Mouse (Mus musculus) mouse trophoblast stem cell (cell line): ENCODE results near the gene Arpc3.

Experiments used
- in situ Hi-C, 2 experiments: fragments of 300-500 bp; cut with MseI, MboI; formaldehyde crosslinking; loops; 2 replicates in 1 of 2; 3 replicates in 1 of 2; pipeline ENCODE4 v1.15.1; 2025

The Arpc3 gene

GRCm38 (mm10) chr5:122391786-122392180 is at the start of gene Arpc3:
TSS of gene Arpc3 (plus strand) at chr5:122391878.
- in situ Hi-C loops: no loop called here

DNA sequence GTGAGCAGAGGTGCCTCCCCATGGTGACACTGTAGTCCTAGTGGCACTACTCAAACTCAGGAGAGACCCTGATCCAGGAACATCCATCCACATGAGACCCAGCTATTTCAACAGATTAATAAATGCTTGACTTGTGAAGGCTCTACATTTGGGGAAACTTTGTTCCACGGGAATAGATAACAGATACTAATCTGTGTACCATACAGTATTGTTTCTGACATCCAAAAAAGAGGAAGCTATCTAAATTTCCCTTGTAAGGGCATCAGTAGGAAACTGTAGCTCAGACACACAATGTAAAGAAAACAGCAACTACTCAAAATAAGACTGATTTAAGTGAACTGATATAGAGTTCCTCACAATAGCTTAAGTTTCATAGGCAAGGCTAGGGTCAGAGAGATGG is 48.8 kb upstream of the Arpc3 start:
- in situ Hi-C loops: loop anchor here in 1 of 2 experiments (5.0 kb wide), 1 partner anchor 76 kb away; no protein-coding TSS in a partner anchor

- in situ Hi-C loops: loop anchor here in 1 of 2 experiments (5.0 kb wide), 1 partner anchor 76 kb away; no protein-coding TSS in a partner anchor
These were observed 47.9 kb upstream of the Arpc3 start for GRCm38 (mm10) chr5:122343768-122344167.

GRCm38 (mm10) chr5:122344260-122344659 is 47.4 kb upstream of the Arpc3 start:
- in situ Hi-C loops: loop anchor here in 1 of 2 experiments (5.0 kb wide), 1 partner anchor 77 kb away; no protein-coding TSS in a partner anchor

DNA sequence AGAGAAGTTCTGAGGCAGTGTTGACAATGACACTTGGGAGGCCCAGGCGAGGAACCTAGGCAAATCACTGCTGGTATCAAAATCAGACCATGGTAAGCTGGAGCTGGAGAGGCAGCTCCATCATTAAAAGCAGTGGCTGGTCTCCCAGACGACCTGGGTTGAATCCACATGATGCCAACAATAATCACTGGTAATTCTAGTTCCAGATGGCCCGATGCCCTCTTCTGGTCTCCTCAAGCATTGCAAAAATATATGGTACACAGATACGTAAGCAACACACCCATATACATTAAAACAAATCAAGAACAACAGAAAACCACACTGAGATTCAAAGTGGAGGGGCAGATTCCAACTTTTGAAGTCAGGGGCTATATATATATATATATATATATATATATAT is 45.9 kb upstream of the Arpc3 start:
- in situ Hi-C loops: loop anchor here in 1 of 2 experiments (5.0 kb wide), 1 partner anchor 78 kb away; no protein-coding TSS in a partner anchor

GRCm38 (mm10) chr5:122353807-122354491 is 37.7 kb upstream of the Arpc3 start, which contains the start of the genes Rad9b and Vps29:
TSS of gene Rad9b (minus strand) at chr5:122354233.
TSS of gene Vps29 (plus strand) at chr5:122354369.
- in situ Hi-C loops: no loop called here

DNA sequence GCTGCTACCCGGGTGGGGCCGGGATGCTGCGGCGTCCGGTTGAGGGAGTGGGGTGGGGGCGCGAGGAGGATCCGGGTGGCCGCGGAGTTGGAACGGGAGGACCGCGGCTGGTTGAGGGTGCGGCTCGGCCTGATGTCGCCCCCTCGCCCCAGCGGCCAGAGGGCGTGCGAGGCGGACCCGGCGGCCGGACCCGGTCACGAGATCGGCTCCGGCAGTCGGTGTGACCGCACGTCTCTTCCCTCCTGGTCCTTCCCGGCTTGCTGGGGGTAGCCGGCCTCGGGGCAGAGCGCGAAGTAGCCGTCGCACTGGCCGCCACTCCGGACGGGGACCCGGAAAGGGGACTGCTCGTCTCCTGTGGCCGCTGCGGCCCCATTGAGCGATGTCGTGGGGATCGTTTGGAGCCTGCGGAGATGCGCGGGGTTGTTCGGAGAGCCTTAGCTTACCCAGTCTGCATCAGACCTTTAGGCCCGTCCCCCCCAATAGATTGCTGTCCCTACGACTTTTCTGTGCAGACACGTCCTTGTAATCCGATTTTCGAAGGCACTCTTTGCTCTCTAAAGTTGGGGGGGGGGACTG is 37.1 kb upstream of the Arpc3 start:
- in situ Hi-C loops: no loop called here

DNA sequence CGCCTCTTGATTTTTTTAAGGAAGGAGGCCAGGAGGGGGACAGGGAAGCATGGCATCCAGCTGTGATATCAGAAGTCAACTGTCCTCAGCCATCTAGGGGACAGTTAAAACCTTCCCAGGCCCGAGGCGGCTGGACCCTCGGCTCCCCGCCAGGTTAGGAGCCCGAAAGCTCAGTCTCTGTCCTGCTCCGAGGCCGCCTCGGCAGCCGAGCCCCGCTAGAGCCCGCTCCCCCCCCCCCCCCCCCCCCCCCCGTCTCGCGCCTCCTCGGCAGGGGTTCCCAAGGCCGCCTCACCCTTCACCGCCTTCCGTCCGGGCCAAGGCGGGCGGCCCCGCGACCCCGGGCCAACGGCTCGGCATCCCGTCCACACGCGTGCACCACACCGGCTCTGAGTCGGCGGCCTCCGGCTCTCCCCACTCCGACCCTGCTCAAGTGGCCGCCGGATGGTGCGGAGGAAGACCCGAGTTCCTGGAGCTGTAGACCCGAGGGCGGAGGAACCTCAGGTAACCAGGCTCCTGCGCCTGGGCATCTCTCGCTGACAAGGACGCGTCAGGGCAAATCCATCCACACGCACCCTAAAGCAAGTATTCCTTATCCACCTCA is 20.0 kb upstream of the Arpc3 start, which contains the start of gene Gpn3:
Gene Gpn3, plus strand, starts transcription at position 286 of the 601 bp plus-strand sequence.
- in situ Hi-C loops: no loop called here

- in situ Hi-C loops: no loop called here
These were observed 19.4 kb upstream of the Arpc3 start, which contains the start of gene Fam216a for GRCm38 (mm10) chr5:122372192-122372769. TSS of gene Fam216a (minus strand) at chr5:122372364.

GRCm38 (mm10) chr5:122372878-122373277 is 18.8 kb upstream of the Arpc3 start:
- in situ Hi-C loops: no loop called here

- in situ Hi-C loops: no loop called here
These were observed 14.4 kb upstream of the Arpc3 start for GRCm38 (mm10) chr5:122377101-122377833.

DNA sequence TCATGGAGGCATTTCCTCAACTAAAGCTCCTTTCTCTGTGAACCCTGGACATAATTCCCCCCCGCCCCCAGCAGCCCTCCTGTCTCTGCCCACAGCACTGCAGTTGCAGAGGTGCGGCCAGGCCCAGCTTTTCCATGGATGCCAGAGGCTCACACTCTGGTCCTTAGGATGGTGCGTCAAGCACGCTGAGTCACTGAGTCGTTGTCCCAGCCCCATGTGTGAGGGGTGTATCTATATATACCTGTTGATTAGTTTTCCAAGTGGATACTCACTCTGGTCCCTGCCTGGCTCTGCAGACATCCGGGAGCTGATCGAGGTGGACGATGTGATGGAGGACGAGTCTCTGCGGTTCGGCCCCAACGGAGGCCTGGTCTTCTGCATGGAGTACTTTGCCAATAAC is 13.5 kb upstream of the Arpc3 start:
- in situ Hi-C loops: no loop called here

DNA sequence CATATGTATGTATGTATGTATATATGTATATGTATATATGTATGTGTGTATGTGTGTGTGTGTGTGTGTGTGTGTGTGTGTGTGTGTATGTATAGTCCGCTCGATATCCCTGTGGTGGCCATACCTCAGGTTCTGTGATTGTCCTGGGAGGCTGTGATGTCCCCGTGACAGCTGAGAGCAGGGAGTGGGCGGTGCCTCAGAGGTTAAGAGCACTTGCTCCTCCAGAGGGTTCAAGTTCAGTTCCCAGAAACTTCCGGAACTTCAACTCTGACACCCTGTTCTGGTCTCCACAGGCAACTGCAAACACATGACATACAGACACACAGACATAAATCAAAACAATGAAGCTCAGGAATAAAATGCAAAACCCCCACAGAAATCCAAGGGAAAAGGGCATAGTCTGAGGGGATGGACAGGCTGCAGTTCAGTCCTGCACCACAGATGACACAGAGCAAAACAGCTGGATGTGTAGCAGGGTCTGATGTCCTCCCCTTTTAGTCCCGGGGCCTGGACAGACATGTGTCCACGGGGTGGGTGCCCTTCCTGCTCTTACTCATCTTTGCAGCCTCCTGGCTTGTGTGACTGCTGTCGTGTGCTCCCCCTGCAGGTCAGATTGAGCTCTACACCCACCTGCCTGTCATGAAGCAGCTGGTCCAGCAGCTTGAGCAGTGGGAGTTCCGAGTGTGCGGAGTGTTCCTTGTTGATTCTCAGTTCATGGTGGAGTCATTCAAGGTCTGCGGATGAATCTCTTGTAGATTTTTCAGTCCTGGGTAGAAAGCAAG is 12.1 kb upstream of the Arpc3 start:
- in situ Hi-C loops: no loop called here

DNA sequence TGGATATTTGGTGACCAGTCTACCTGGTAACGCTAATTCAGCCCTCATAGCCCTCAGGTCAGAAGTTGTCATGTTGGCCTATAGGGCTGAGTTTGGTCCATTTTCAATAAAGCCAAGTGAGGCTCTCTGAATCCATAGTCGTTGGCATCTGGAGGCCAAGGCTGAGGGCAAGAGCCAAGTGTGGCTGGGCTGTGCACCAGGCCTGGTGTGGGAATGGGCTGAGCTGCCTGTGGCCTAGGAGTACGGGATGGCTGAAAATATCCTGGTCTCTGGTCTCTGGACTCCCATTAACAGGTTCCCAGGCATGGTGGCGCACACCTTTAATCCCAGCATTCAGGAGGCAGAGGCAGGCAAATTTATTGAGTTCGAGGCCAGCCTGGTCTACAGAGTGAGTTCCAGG is 1.7 kb upstream of the Arpc3 start:
- in situ Hi-C loops: no loop called here

GRCm38 (mm10) chr5:122390671-122391070 is 1.0 kb upstream of the Arpc3 start:
- in situ Hi-C loops: no loop called here

DNA sequence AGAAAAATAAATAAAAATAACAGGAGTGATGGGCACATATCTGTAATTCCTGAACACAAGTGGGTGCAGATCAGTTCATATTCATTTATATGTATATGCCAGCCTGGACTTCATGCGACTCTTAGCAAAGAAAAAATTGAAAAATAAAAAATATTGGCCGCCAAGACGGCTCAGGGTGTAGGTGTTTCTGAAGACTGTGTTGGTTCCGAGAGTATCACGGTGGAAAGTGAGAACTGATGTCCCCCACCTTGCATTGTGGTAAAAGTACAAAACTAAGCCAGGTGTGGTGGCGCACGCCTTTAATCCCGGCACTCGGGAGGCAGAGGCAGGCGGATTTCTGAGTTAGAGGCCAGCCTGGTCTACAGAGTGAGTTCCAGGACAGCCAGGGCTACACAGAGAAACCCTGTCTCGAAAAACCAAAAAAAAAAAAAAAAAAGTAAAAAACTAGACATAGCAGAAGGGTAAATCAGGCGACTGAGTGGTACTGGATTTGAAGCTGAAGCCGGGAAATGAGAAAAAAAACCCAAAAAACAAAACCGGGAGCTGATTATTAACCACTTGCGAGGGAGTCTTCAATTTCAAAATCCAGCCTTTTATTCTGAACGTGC is 396 bp upstream of the Arpc3 start:
- in situ Hi-C loops: no loop called here

GRCm38 (mm10) chr5:122392227-122393004 is 738 bp downstream of the Arpc3 start:
- in situ Hi-C loops: no loop called here

DNA sequence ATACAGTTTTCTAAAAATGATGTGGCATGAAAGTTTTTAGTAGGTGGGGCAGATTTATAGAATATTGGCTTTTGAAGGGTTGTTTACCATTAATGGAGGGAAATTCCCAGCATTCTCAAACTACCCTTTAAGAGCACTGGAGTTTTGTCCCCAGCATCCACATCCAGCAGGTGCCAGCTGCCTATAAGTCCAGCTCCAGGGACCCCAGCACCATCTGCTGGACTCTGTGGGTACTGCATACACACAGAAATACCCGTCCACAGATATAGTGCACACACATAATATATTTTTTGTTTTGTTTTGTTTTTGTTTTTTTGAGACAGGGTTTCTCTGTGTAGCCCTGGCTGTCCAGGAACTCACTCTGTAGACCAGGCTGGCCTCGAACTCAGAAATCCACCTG is 2.2 kb downstream of the Arpc3 start:
- in situ Hi-C loops: no loop called here

GRCm38 (mm10) chr5:122396791-122397190 is 5.1 kb downstream of the Arpc3 start:
- in situ Hi-C loops: no loop called here
